Mouse (Mus musculus) G1E-ER4 (cell line): ENCODE results near the gene Gm44511. TPM values are rescaled to one million over a fixed set of nuclear protein-coding genes. Genes with fewer than 3 reads are reported as not detected.

Source experiments
- GATA1 ChIP-seq: IDR thresholded peaks from one replicate; pipeline ENCODE4 v1.8.0; 2012; ENCODE audit warnings: low read length, inconsistent platforms
- polyA plus RNA-seq: library from polyadenylated mRNA; stranded (reverse); fragments of >175 nt; gene quantifications from 2 replicates; pipeline ENCODE4 v1.2.3, GENCODE M21; 2012

The Gm44511 gene
- polyA plus RNA-seq, 1 experiment, result not detected

- TF ChIP-seq GATA1, result no peak
Measured at GRCm38 (mm10) chr6:128818083-128818802, 7.9 kb downstream of the Gm44511 start.

DNA sequence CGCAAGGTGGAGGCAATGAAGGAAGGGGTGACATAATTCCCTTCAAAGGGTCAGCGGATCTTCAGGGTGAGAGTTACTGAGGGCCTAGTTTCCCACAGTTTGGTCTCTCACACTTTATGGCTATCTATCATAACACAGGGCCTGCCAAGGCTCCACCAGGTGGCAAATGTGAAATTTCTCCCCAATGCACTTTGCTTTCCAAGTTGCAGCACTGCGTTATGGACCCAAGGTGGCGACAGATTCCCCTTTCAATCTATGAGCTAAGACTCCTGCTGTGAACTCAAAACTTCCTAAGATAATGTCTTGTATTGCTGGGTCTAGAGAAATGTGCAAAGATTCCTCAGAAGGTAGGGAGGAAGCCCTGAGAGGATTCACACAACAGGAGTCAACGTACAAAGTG lies 17.6 kb downstream of the Gm44511 start:
- no peak for TF ChIP-seq GATA1

DNA sequence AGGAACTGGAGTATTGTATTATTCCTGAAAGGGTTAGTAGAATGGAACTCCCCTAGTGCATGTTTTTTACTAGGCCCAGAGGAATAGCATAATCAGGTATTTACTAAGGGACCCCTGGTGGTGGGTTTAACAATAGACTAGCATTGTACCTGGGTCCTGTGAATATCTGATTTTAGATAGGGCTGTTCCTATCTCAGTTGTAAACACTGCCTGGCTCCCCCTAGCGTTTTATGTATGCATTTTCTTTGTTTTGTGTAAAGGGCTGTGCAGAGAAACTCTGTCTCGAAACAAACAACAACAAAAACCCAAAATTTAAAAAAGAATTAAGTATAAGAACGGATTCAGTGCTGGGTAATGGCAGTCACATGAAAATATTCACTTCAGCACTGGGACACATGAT lies 19.1 kb downstream of the Gm44511 start:
- TF ChIP-seq GATA1, result no peak

GRCm38 (mm10) chr6:128802999-128803857 lies 22.9 kb downstream of the Gm44511 start:
- no peak for TF ChIP-seq GATA1

- TF ChIP-seq GATA1, result no peak
Measured at GRCm38 (mm10) chr6:128802557-128802956, 23.6 kb downstream of the Gm44511 start.

DNA sequence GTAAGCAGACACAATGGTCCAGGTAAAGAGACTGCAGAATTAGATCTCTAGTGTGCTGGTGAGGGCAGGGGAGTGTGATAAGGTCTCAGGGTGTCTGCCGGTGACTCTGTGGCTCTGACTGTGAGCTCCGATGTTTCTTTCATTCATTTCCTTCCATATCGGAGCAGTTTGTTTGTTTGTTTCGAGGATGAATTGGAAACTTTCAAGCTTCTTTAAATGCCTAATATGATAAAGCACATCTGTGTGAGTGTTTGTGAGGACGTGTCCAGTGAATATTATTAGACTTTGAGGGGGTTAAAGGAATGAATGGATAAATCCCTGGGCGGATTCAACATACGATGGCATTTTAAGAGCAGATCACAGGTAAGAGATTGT lies 26.2 kb downstream of the Gm44511 start:
- TF ChIP-seq GATA1, result no peak

DNA sequence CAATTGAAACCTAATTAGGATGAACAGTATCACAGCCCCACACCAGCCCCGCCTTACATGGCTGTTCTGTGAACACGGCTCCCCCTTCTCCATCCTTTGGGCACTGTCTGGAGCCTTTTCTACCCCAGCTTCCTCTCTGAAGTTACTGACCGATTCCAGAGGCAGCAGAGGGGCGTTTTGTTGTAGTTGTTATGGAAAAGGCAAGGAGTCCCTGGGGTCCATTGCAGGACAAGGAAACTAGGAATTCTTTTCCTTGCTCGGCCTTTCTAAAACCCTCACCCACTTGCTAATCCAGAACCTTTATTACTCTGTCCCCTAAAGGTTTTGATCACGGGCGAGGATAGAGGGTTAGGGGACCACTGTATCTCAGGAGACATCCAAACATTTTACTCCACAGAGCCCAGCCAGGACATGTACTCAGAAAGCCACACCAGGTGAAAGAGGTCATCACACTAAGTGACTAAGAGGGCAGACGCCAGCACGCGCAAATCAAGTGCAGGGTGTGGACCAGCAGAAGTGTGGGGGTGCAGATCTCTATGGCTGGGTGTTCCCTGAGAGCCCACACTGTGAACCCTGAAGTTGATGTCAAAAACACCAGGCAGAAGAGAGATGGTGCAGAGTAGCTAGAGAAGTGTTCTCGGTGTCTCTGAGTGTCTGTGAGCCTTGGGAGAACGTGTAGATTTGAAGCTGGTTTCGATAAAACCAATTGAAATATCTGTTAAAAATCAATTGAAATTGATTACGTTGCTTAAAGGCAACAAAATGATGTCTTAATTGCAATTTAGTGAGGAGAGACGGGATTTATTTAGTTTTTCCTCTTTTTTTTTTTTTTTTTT lies 28.0 kb downstream of the Gm44511 start:
- TF ChIP-seq GATA1, result no peak

DNA sequence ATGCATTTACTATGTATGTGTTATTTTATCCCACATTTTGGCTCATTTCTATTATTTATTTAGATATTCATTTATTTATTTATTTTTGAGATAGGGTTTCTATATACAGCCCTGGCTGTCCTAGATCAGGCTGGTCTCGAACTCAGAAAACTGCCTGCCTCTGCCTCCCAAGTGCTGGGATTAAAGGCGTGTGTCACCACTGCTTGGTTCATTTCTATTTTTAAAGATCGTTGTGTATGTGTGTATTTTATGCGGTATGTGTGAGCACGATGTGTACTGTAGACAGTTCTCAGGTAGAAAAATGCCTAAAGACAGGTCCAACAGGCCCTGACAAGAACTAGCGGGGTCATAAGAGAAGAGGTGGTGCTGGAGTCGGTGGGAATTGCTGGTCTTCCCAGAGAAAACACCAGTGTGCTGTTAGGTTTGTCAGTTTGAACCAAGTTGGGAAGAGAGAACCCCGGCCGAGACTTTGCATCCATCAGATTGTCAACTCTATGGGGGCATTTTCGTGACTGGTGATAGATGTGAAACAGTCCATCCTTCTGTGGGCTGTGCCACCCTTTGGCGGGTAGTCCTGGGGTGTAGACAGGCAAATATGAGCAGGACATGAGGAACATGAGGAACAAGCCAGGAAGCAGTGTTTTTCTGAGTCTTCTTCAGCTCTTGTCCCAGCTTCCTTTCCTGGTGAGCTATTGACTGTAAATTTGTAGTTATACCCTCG lies 28.8 kb downstream of the Gm44511 start:
- TF ChIP-seq GATA1, result no peak

GRCm38 (mm10) chr6:128796321-128796955 lies 29.7 kb downstream of the Gm44511 start:
- no peak for TF ChIP-seq GATA1

DNA sequence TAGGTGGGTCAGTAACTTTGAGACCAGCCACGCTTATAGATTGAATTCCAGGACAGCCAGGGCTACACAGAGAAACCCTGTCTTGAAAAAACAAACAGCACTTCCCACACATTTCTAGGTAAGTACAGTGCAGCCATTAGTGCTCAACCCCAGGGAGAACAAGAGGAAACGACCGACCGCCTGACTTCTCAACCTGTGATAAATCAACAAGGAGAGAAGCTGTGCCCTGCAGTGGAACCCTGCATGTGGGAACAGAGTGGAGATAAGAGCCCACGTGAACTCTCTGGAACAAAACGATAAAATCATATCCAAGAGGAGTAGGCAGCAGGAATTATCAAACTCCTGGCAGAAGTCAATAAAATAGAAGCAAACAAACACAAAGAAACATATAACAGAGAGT lies 32.4 kb downstream of the Gm44511 start:
- no peak for TF ChIP-seq GATA1

- TF ChIP-seq GATA1, result no peak
Measured at GRCm38 (mm10) chr6:128789115-128789514, 37.0 kb downstream of the Gm44511 start, which contains the start of gene Klrb1c. Gene Klrb1c (minus strand): TSS chr6:128789215.

DNA sequence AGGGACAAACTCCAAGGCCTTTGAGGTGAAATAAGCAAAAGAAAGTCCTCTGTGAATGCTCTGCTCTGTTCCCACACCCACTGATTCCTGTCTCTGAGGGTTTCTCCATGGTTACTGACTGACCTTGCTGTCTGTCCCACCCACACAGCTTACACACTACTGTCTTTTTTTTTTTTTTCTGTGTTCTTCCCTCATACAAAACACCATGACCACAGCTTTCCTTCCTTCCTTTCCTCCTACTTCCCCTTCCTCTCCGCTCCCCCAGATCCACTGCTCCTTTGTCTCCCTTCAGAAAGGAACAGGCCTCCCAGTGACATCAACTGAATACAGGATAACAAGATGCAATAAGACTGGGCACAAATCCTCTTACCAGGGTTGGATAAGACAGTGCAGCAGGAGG lies 37.6 kb downstream of the Gm44511 start:
- no peak for TF ChIP-seq GATA1

- TF ChIP-seq GATA1, result no peak
Measured at GRCm38 (mm10) chr6:128769481-128770253, 56.4 kb downstream of the Gm44511 start.

DNA sequence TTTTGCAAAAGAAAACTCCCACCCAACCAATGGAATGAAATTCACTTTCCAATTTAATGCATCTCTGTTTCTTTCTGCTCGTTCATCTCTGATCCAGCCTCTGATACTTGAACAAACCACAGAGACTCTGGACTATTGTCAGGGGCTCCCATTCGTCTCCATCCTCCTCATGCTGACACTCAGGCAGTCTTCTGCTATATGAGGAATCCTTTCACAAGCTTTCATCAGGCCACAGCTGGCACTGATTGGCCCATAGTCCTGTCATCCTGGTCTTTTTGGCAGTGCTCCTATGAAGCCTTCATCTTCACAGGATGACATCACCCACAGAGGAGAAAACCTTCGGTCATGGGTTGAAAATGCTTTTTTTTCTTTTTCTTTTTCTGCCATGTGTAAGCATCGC lies 58.1 kb downstream of the Gm44511 start:
- TF ChIP-seq GATA1, result no peak
